Mouse (Mus musculus): ENCODE measurements at regions not wholly inside any gene's neighbourhood (a gene's known extent, or its start where the extent isn't known, plus 50 kb on each side); places are given as distances from the start of the nearest gene placed in this dataset.

GRCm38 (mm10) chr5:89943276-89944127 lies 60.4 kb upstream of the Adamts3 start:
- Histone ChIP-seq H3K9ac (ENCODE audit: low read depth, low read length) (no peak overlapping the region), H3K4me2 (ENCODE audit: low read length) (no peak overlapping the region), H3K27ac (no peak overlapping the region), H3K4me3 (replicated peaks; ENCODE audit: low read depth, low read length) (no peak overlapping the region), H3K4me1 (replicated peaks; ENCODE audit: insufficient read depth, low read length) (no peaks in the 10 kb centered on the region), H3K36me3 (ENCODE audit: insufficient read depth, low read length) (no peaks in the 10 kb centered on the region), H3K27me3 (ENCODE audit: insufficient read depth, low read length) (no peaks in the 10 kb centered on the region), H3K9me3 (replicated peaks; ENCODE audit: low read length) (no peaks in the 10 kb centered on the region)
- TF ChIP-seq CTCF (IDR thresholded peaks at IDR 0.05; ENCODE audit: low read depth) = no peak
- 72% methylated on average over 9 of the region's 9 CpGs for WGBS
- peak; percentile 6 for DNase-seq (ENCODE audit: low spot score)
- ATAC-seq (replicated peaks; ENCODE audit: low FRiP score, low read depth) = no peak

GRCm38 (mm10) chr5:89942244-89942643 lies 59.1 kb upstream of the Adamts3 start:
- Histone ChIP-seq H3K36me3 (ENCODE audit: insufficient read depth, low read length) (no peaks in the 10 kb centered on the region), H3K27me3 (ENCODE audit: insufficient read depth, low read length) (no peaks in the 10 kb centered on the region), H3K9me3 (replicated peaks; ENCODE audit: low read length) (no peaks in the 10 kb centered on the region), H3K4me3 (replicated peaks; ENCODE audit: low read depth, low read length) (no peak overlapping the region), H3K4me2 (ENCODE audit: low read length) (no peak overlapping the region), H3K4me1 (replicated peaks; ENCODE audit: insufficient read depth, low read length) (no peaks in the 10 kb centered on the region), H3K9ac (ENCODE audit: low read depth, low read length) (no peak overlapping the region), H3K27ac (no peak overlapping the region)
- WGBS = 59% methylated on average over 4 of the region's 4 CpGs
- DNase-seq (ENCODE audit: low spot score) = no peak
- TF ChIP-seq CTCF (IDR thresholded peaks at IDR 0.05; ENCODE audit: low read depth) = no peak
- no peak for ATAC-seq (replicated peaks; ENCODE audit: low FRiP score, low read depth)

- ATAC-seq (replicated peaks; ENCODE audit: low FRiP score, low read depth) = no peak
- 88% methylated on average over 6 of the region's 6 CpGs for WGBS
Observed at GRCm38 (mm10) chr5:89932999-89933398, 49.9 kb upstream of the Adamts3 start.

More at GRCm38 (mm10) chr5:89932999-89933398, 49.9 kb upstream of the Adamts3 start:
- Histone ChIP-seq H3K36me3 (ENCODE audit: insufficient read depth, low read length) (no peaks in the 10 kb centered on the region), H3K9me3 (replicated peaks; ENCODE audit: low read length) (no peaks in the 10 kb centered on the region), H3K27ac (no peak overlapping the region), H3K4me1 (replicated peaks; ENCODE audit: insufficient read depth, low read length) (no peaks in the 10 kb centered on the region), H3K4me2 (ENCODE audit: low read length) (no peak overlapping the region), H3K4me3 (replicated peaks; ENCODE audit: low read depth, low read length) (no peak overlapping the region), H3K9ac (ENCODE audit: low read depth, low read length) (no peak overlapping the region), H3K27me3 (ENCODE audit: insufficient read depth, low read length) (no peaks in the 10 kb centered on the region)
- TF ChIP-seq CTCF (IDR thresholded peaks at IDR 0.05; ENCODE audit: low read depth) = peak; percentile 20; the same call in 1 of the 2 replicates
- no peak for DNase-seq (ENCODE audit: low spot score)

All from kidney, postnatal 0 days (tissue).